Mouse (Mus musculus): ENCODE data around the gene Lactb.

GRCm38 (mm10) chr9:67005161-67005742, 30.0 kb upstream of the Lactb start:
- TF ChIP-seq MAX (IDR thresholded peaks at IDR 0.05; ENCODE audit: low read length) = no peak
- no peak for TF ChIP-seq CTCF (conservative IDR thresholded peaks at IDR 0.05 in 1 of 2, IDR thresholded peaks at IDR 0.05 in 1 of 2; ENCODE audit: low read depth in 2 of 2, low read length in 2 of 2)
- no peak for TF ChIP-seq POLR2A (IDR thresholded peaks at IDR 0.05; ENCODE audit: low read depth, low read length)
- no peak for TF ChIP-seq KAT2A (IDR thresholded peaks at IDR 0.05; ENCODE audit: insufficient replicate concordance, low read length)

All from CH12.LX (cell line).